Mouse (Mus musculus) liver, adult 2 months (tissue): ENCODE data around the gene Golga2.

Experiments
- CTCF ChIP-seq: fragments of 200-500 bp; IDR thresholded peaks from 2 replicates; pipeline ENCODE4 v1.5.1; 2011; ENCODE audit warnings: low read depth, low read length, control low read depth
- POLR2A ChIP-seq: fragments of 200-500 bp; IDR thresholded peaks from 2 replicates; pipeline ENCODE4 v1.6.1; 2011; ENCODE audit warnings: low read length, control low read depth; ENCODE audit not compliant: insufficient read depth; ENCODE audit errors: extremely low read depth

DNA sequence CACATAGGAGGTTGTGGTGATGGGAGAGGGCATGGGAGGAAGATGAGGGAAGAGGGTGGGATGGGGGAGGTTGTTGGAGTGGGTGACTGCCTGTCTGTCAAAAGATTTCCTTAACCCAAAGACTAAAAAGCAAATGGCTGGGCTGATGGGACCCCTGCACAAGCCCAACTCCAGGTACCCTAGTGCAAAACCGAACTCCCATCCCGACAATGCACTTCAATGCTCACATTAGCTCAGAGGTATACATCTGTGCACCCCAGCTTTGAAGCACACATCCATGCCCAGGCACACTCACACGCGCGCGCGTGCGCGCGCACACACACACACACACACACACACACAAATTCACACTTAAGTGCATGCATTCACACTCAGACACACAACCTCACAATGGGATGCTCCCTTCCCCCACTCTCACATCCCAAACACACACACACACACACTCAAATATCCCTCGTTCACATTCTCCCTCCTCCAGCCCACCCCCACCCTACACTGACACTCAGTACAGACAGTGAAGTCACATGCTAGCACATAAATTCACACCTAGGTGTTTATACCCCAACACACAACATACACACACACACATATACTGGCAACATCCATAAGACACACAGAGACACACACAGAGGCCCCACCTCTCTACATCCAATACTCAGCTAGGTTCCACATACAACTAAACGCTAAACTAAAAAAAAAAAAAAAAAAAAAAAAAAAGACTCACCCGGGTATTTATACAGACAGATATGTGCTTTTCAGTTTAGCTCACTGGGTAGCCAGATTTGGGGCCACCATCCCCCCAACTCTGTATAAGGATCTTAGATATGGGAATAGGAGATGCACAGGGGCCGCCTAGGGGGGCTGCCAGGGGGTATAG lies 31.8 kb downstream of the Golga2 start:
- no peak for TF ChIP-seq POLR2A
- no peak for TF ChIP-seq CTCF
